Mouse (Mus musculus) E14TG2a.4 (cell line): ENCODE measurements around the gene Vangl1.

Source experiments
- CTCF ChIP-seq: conservative IDR thresholded peaks from 2 replicates; pipeline ENCODE4 v1.5.1; 2014; ENCODE audit warnings: low read length
- NANOG ChIP-seq: IDR thresholded peaks from 2 replicates; pipeline ENCODE4 v1.6.1; 2014; ENCODE audit warnings: borderline replicate concordance, low read length, mixed read lengths
- POU5F1 ChIP-seq: IDR thresholded peaks from 2 replicates; pipeline ENCODE4 v1.6.1; 2014; ENCODE audit warnings: low read length, borderline replicate concordance

- TF ChIP-seq CTCF (no peak), POU5F1 (no peak), NANOG (no peak)
Observed at GRCm38 (mm10) chr3:102214736-102215135, 10.2 kb upstream of the Vangl1 start.
